Mouse (Mus musculus) heart, postnatal 25 days (tissue): ENCODE data around the gene Smg8. TPM values are rescaled to one million over a fixed set of nuclear protein-coding genes. Genes with fewer than 3 reads are reported as not detected.
"Not testable (repeated sequence)": the region's sequence is repeated elsewhere in the genome, so short reads cannot be mapped to it uniquely, and the experiment has no call there.

Experiments
- DNase-seq: peaks from one replicate; pipeline ENCODE4 v3.0.0; 2022; ENCODE audit warnings: low spot score
- intact Hi-C: fragments of 180-260 bp; cut with DNase I; formaldehyde crosslinking; loops from one replicate; pipeline ENCODE4 v1.15.1; 2025
- microRNA-seq: library from miRNA; unstranded; fragments of <30 nt; microRNA quantifications from one replicate; pipeline ENCODE4 v1.2.0, GENCODE M21; 2022
- total RNA-seq, 2 experiments: library from RNA; stranded (reverse); gene quantifications; 2 replicates each; pipeline ENCODE4 v1.2.3; 2021

Gene Smg8
- total RNA-seq, 2 experiments from 2014 or later = 7.9 to 8.7 TPM

- intact Hi-C loops = no loop called here
- DNase-seq = no peak
These were observed 30.3 kb downstream of the Smg8 start for GRCm38 (mm10) chr11:87056286-87056685.

- DNase-seq, intact Hi-C loops: not testable (repeated sequence)
These were observed 37.7 kb downstream of the Smg8 start for GRCm38 (mm10) chr11:87048900-87049299.

GRCm38 (mm10) chr11:87046968-87047367 is 39.6 kb downstream of the Smg8 start:
- intact Hi-C loops = no loop called here
- no peak for DNase-seq

- intact Hi-C loops = no loop called here
- DNase-seq = no peak
These were observed 43.5 kb downstream of the Smg8 start for GRCm38 (mm10) chr11:87043052-87043451.

GRCm38 (mm10) chr11:87039307-87039963 is 47.1 kb downstream of the Smg8 start:
- no peak for DNase-seq
- intact Hi-C loops = no loop called here

- no peak for DNase-seq
- intact Hi-C loops = no loop called here
These were observed 50.4 kb downstream of the Smg8 start for GRCm38 (mm10) chr11:87036180-87036579.

- DNase-seq = no peak
- intact Hi-C loops = no loop called here
These were observed 58.4 kb downstream of the Smg8 start for GRCm38 (mm10) chr11:87028212-87028611.

Small RNA genes within 50 kb of the gene (microRNA-seq; reads per million reads assigned to microRNA genes)
- 19.7 reads per million, percentile 35 among the genes with 10 or more reads in this experiment for gene Mir301

Other genes starting within 250 kb of the Smg8 start
- gene Ypel2, start 93.1 kb downstream of the Smg8 start, total RNA-seq = 10 to 100 TPM; 16.2 to 35.4 TPM
- gene Gdpd1, start 12.7 kb downstream of the Smg8 start, total RNA-seq = 10 to 100 TPM; 11.6 to 12.2 TPM
- gene Prr11, start 21.9 kb upstream of the Smg8 start, total RNA-seq = under 1 TPM; 0.55 to 0.70 TPM
- 10 to 100 TPM; 12.8 to 14.6 TPM for gene Ska2, start 22.5 kb upstream of the Smg8 start, total RNA-seq
- 1 to 10 TPM; 6.9 to 7.5 TPM for gene Trim37, start 40.3 kb upstream of the Smg8 start, total RNA-seq